Mouse (Mus musculus) ES-E14 (cell line): ENCODE measurements around the gene Oxsr1. TPM values are rescaled to one million over a fixed set of nuclear protein-coding genes. Genes with fewer than 3 reads are reported as not detected.

Experiments
- DNase-seq: peaks from one replicate; pipeline ENCODE4 v3.0.0-alpha.2; 2013; ENCODE audit warnings: low read depth, low spot score
- H3K27ac ChIP-seq: 2 replicates; pipeline ENCODE4 v1.5.1; 2012; ENCODE audit warnings: low read depth, mild to moderate bottlenecking, low read length, moderate library complexity, mixed read lengths; ENCODE audit not compliant: poor library complexity, insufficient read depth, severe bottlenecking
- H3K36me3 ChIP-seq: 2 replicates; pipeline ENCODE4 v1.6.1; 2012; ENCODE audit warnings: mild to moderate bottlenecking, low read length, moderate library complexity, mixed read lengths; ENCODE audit not compliant: control insufficient read depth, poor library complexity, insufficient read depth, severe bottlenecking
- H3K4me1 ChIP-seq, 2 experiments: fragments of 150-350 bp in 1 of 2; sonication (generic) in 1 of 2; 2 replicates each; pipeline ENCODE4 v1.6.1; 2012; ENCODE audit warnings: low read length in 2 of 2, mild to moderate bottlenecking in 1 of 2, mixed read lengths in 1 of 2; ENCODE audit not compliant: control insufficient read depth in 2 of 2, insufficient read depth in 2 of 2, poor library complexity in 1 of 2
- H3K4me3 ChIP-seq, 2 experiments: fragments of 150-350 bp in 1 of 2; sonication (generic) in 1 of 2; 2 replicates each; pipeline ENCODE4 v1.5.1; 2012; ENCODE audit warnings: low read length in 2 of 2, low read depth in 1 of 2, mild to moderate bottlenecking in 1 of 2, mixed read lengths in 1 of 2; ENCODE audit not compliant: insufficient read depth in 1 of 2, poor library complexity in 1 of 2, severe bottlenecking in 1 of 2
- H3K9ac ChIP-seq: 2 replicates; pipeline ENCODE4 v1.6.1; 2012; ENCODE audit warnings: low read depth, mild to moderate bottlenecking, low read length, mixed read lengths; ENCODE audit not compliant: poor library complexity, insufficient read depth, severe bottlenecking
- H3K9me3 ChIP-seq: fragments of 150-350 bp; sonication (generic); 2 replicates; pipeline ENCODE4 v1.6.1; 2012; ENCODE audit warnings: low read depth, mild to moderate bottlenecking, low read length; ENCODE audit not compliant: control insufficient read depth, insufficient read depth
- CHD2 ChIP-seq: IDR thresholded peaks from 2 replicates; pipeline ENCODE4 v1.6.1; 2014; ENCODE audit warnings: mild to moderate bottlenecking, low read depth, low read length, inconsistent platforms
- HCFC1 ChIP-seq: IDR thresholded peaks from 2 replicates; pipeline ENCODE4 v1.6.1; 2012; ENCODE audit warnings: low read length, inconsistent platforms, borderline replicate concordance; ENCODE audit not compliant: insufficient read depth
- MAFK ChIP-seq: IDR thresholded peaks from 2 replicates; pipeline ENCODE4 v1.6.1; 2014; ENCODE audit warnings: mild to moderate bottlenecking, low read depth, low read length, inconsistent platforms; ENCODE audit not compliant: insufficient read depth
- ZC3H11A ChIP-seq: IDR thresholded peaks from 2 replicates; pipeline ENCODE4 v1.6.1; 2012; ENCODE audit warnings: low read depth, mild to moderate bottlenecking, inconsistent platforms, low read length, borderline replicate concordance
- ZNF384 ChIP-seq: IDR thresholded peaks from 2 replicates; pipeline ENCODE4 v1.6.1; 2012; ENCODE audit warnings: low read depth, low read length, inconsistent platforms
- in situ Hi-C, 2 experiments: fragments of 600-800 bp; cut with MboI; formaldehyde crosslinking; loops; one replicate each; pipeline ENCODE4 v1.15.1; 2025; ENCODE audit warnings: low sequenced_read_pairs in 2 of 2, inconsistent platforms in 1 of 2; ENCODE audit not compliant: unreplicated experiment in 2 of 2
- total RNA-seq: library from RNA; depleted of rRNA; stranded (reverse); fragments of 300-350 nt; gene quantifications from 2 replicates; pipeline ENCODE4 v1.2.3, GENCODE M21; 2012

Gene Oxsr1
- total RNA-seq, 1 experiment, result 52.1 TPM

GRCm38 (mm10) chr9:119357331-119358057 is 35.3 kb upstream of the Oxsr1 start, which contains the start of gene Xylb:
Gene Xylb, plus strand, starts transcription at chr9:119357381.
- Histone ChIP-seq H3K4me3 (peak within 1 kb of the TSS; percentile 75 to 81), H3K9me3 (no peaks in the 10 kb centered on the region), H3K4me1 (0 out of 4 replicates have a peak, but pooled peaks cover 0 to 2% of the 10 kb centered on the region in 2 experiments), H3K27ac (no peak within 1 kb of the TSS), H3K9ac (peak within 1 kb of the TSS; percentile 81), H3K36me3 (peaks cover 8% of the 10 kb centered on the region; the same call in 1 of the 2 replicates)
- TF ChIP-seq HCFC1 (peak; percentile 19; the same call in 1 of the 2 replicates), ZNF384 (no peak)
- DNase-seq, result peak; percentile 92
- in situ Hi-C loops, result no loop called here

- H3K4me1 ChIP-seq, result no peaks in the 10 kb centered on the region
Measured at GRCm38 (mm10) chr9:119355943-119356342, 33.7 kb upstream of the Oxsr1 start.

GRCm38 (mm10) chr9:119353926-119354325 is 31.7 kb upstream of the Oxsr1 start:
- no peaks in the 10 kb centered on the region for H3K9me3 ChIP-seq
- in situ Hi-C loops, result no loop called here
- no peak overlapping the region for H3K27ac ChIP-seq
- H3K9ac ChIP-seq, result no peak overlapping the region
- peaks cover 14% of the 10 kb centered on the region for H3K36me3 ChIP-seq
- H3K4me3 ChIP-seq, result no peak overlapping the region
- TF ChIP-seq CHD2 (no peak), ZC3H11A (no peak), ZNF384 (no peak), HCFC1 (no peak), MAFK (no peak)
- no peaks in the 10 kb centered on the region for H3K4me1 ChIP-seq
- no peak for DNase-seq

More at GRCm38 (mm10) chr9:119355943-119356342, 33.7 kb upstream of the Oxsr1 start:
- peaks cover 8% of the 10 kb centered on the region; the same call in 1 of the 2 replicates for H3K36me3 ChIP-seq
- TF ChIP-seq ZC3H11A (no peak), CHD2 (no peak), ZNF384 (no peak), MAFK (no peak), HCFC1 (no peak)
- no peaks in the 10 kb centered on the region for H3K9me3 ChIP-seq
- no peak for DNase-seq
- no peak overlapping the region for H3K4me3 ChIP-seq
- no peak overlapping the region for H3K27ac ChIP-seq
- H3K9ac ChIP-seq, result 0 out of 2 replicates have a peak overlapping the region, but pooled peaks have one; percentile 12
- in situ Hi-C loops, result no loop called here

GRCm38 (mm10) chr9:119352060-119352459 is 29.8 kb upstream of the Oxsr1 start:
- 0 out of 2 replicates have a peak, but pooled peaks have one; percentile 25 for TF ChIP-seq MAFK
- TF ChIP-seq HCFC1, result no peak
- Histone ChIP-seq H3K36me3 (peaks cover 20% of the 10 kb centered on the region), H3K4me1 (no peaks in the 10 kb centered on the region), H3K4me3 (no peak overlapping the region), H3K27ac (no peak overlapping the region), H3K9me3 (no peaks in the 10 kb centered on the region), H3K9ac (no peak overlapping the region)
- DNase-seq, result peak; percentile 74
- in situ Hi-C loops, result no loop called here
